In genomic region chr15:56775431-56775830, GRCm38 (mm10) we compare ENCODE assay signal across 16 mouse cellular contexts.
"Had no signal": no experiment of that assay in that cellular context is flagged by ENCODE, and none has a peak within 500 bp of the region (broad histone marks: within the 10 kb centered on the region; RNA-seq: fewer than 3 reads in every experiment).

No protein-coding gene starts in this region.

- DNase-seq: right cerebral cortex, adult 18-20 months; right cerebral cortex, postnatal 14 days; right cerebral cortex, postnatal 25 days; right cerebral cortex, postnatal 4 days; spleen, adult 18-20 months; thymus, adult 18-20 months; thymus, adult 2 months; thymus, postnatal 14 days; thymus, postnatal 25 days; thymus, postnatal 36 days; thymus, postnatal 4 days had no signal

- H3K9ac ChIP-seq: neural tube, embryonic 12.5 days; neural tube, embryonic 13.5 days; neural tube, embryonic 15.5 days; stomach, embryonic 15.5 days had no signal

- H3K4me2 ChIP-seq: neural tube, embryonic 12.5 days; neural tube, embryonic 13.5 days; neural tube, embryonic 15.5 days; stomach, embryonic 15.5 days had no signal

- H3K9me3 ChIP-seq: neural tube, embryonic 12.5 days; neural tube, embryonic 13.5 days; neural tube, embryonic 15.5 days; stomach, embryonic 15.5 days had no signal

- H3K27me3 ChIP-seq: neural tube, embryonic 12.5 days; neural tube, embryonic 13.5 days; neural tube, embryonic 15.5 days; stomach, embryonic 15.5 days had no signal

- H3K4me1 ChIP-seq: neural tube, embryonic 12.5 days; neural tube, embryonic 13.5 days; neural tube, embryonic 15.5 days; stomach, embryonic 15.5 days had no signal

- H3K4me3 ChIP-seq: neural tube, embryonic 12.5 days; neural tube, embryonic 13.5 days; neural tube, embryonic 15.5 days; stomach, embryonic 15.5 days had no signal

- H3K36me3 ChIP-seq: neural tube, embryonic 12.5 days; neural tube, embryonic 13.5 days; neural tube, embryonic 15.5 days; stomach, embryonic 15.5 days had no signal

- H3K27ac ChIP-seq: neural tube, embryonic 12.5 days; neural tube, embryonic 13.5 days; neural tube, embryonic 15.5 days; stomach, embryonic 15.5 days; stomach, postnatal 0 days had no signal
